Mouse (Mus musculus) forebrain, postnatal 0 days (tissue): ENCODE measurements around the gene Ccdc69. TPM values are rescaled to one million over a fixed set of nuclear protein-coding genes. Genes with fewer than 3 reads are reported as not detected.
A peak's percentile ranks its signal among the peaks of the same experiment; 100 is the strongest.

Experiments used
- ATAC-seq: fragments of 200-750 bp; cut with Nextera tagmentation; 2 replicates; pipeline ENCODE4 v1.8.0; 2017; ENCODE audit warnings: mild to moderate bottlenecking, moderate library complexity
- DNase-seq: peaks from one replicate; pipeline ENCODE4 v3.0.0-alpha.2; 2015
- H3K27ac ChIP-seq: fragments of 300-500 bp; sonication (generic); 2 replicates; pipeline ENCODE4 v1.5.1; 2014; ENCODE audit warnings: low read depth, mild to moderate bottlenecking, antibody characterized with exemption, low read length, moderate library complexity, mixed read lengths
- H3K27me3 ChIP-seq: fragments of 300-500 bp; sonication (generic); 2 replicates; pipeline ENCODE4 v1.6.1; 2014; ENCODE audit warnings: mild to moderate bottlenecking, low read length, mixed read lengths; ENCODE audit not compliant: insufficient read depth
- H3K36me3 ChIP-seq: fragments of 300-500 bp; sonication (generic); 2 replicates; pipeline ENCODE4 v1.6.1; 2014; ENCODE audit warnings: mild to moderate bottlenecking, moderate library complexity; ENCODE audit not compliant: insufficient read depth
- H3K4me1 ChIP-seq: fragments of 300-500 bp; sonication (generic); 2 replicates; pipeline ENCODE4 v1.6.1; 2014; ENCODE audit warnings: antibody characterized with exemption; ENCODE audit not compliant: insufficient read depth
- H3K4me2 ChIP-seq: fragments of 300-500 bp; sonication (generic); 2 replicates; pipeline ENCODE4 v1.6.1; 2014; ENCODE audit warnings: low read depth, mild to moderate bottlenecking, moderate library complexity
- H3K4me3 ChIP-seq: fragments of 300-500 bp; sonication (generic); 2 replicates; pipeline ENCODE4 v1.5.1; 2014; ENCODE audit warnings: low read depth, low read length, mixed read lengths
- H3K9ac ChIP-seq: fragments of 300-500 bp; sonication (generic); 2 replicates; pipeline ENCODE4 v1.6.1; 2014; ENCODE audit warnings: mild to moderate bottlenecking
- H3K9me3 ChIP-seq: fragments of 300-500 bp; sonication (generic); 2 replicates; pipeline ENCODE4 v1.6.1; 2016; ENCODE audit warnings: low read length
- CTCF ChIP-seq: sonication (generic); IDR thresholded peaks from 2 replicates; pipeline ENCODE4 v1.5.1; 2016; ENCODE audit warnings: antibody characterized with exemption, control low read depth, low read depth
- WGBS: fragments of 180-500 bp; shearing (Covaris S2); extraction: QIAGEN DNeasy Blood & Tissue Kit; methylation state at CpG from one replicate; pipeline ENCODE4 v1.1.7; 2014; 5-methylcytosine and 5-hydroxymethylcytosine counted together
- polyA plus RNA-seq: library from polyadenylated mRNA; unstranded; fragments of >200 nt; fragmentation: Nextera tagmentation; extraction: Ambion mirVana; gene quantifications from 2 replicates; pipeline ENCODE4 v1.2.1, GENCODE M21; 2015
- total RNA-seq: library from RNA; depleted of rRNA; stranded (reverse); fragments of >200 nt; gene quantifications from 2 replicates; pipeline ENCODE4 v1.2.3, GENCODE M21; 2014

Ccdc69 gene
- total and polyA plus RNA-seq, 2 experiments from 2014 or later = 0.18 to 0.48 TPM

GRCm38 (mm10) chr11:55103229-55103628 lies 25.3 kb upstream of the Ccdc69 start:
- DNase-seq (no peak), ATAC-seq (no peak)
- Histone ChIP-seq H3K4me1 (peaks cover 14% of the 10 kb centered on the region), H3K9ac (no peak overlapping the region), H3K27ac (no peak overlapping the region), H3K4me2 (no peak overlapping the region), H3K9me3 (no peaks in the 10 kb centered on the region), H3K27me3 (no peaks in the 10 kb centered on the region), H3K4me3 (no peak overlapping the region), H3K36me3 (peaks cover 25% of the 10 kb centered on the region)
- TF ChIP-seq CTCF = no peak
- WGBS = 57% methylated on average over 3 of the region's 3 CpGs

GRCm38 (mm10) chr11:55102015-55102414 lies 24.1 kb upstream of the Ccdc69 start:
- DNase-seq (no peak), ATAC-seq (no peak)
- WGBS = 86% methylated on average over 3 of the region's 3 CpGs
- H3K27me3 ChIP-seq = no peaks in the 10 kb centered on the region
- no peak overlapping the region for H3K4me3 ChIP-seq
- H3K4me2 ChIP-seq = no peak overlapping the region
- H3K36me3 ChIP-seq = peaks cover 21% of the 10 kb centered on the region
- no peak overlapping the region for H3K9ac ChIP-seq
- H3K9me3 ChIP-seq = no peaks in the 10 kb centered on the region
- TF ChIP-seq CTCF = no peak
- peaks cover 14% of the 10 kb centered on the region for H3K4me1 ChIP-seq
- no peak overlapping the region for H3K27ac ChIP-seq

- Histone ChIP-seq H3K27me3 (no peaks in the 10 kb centered on the region), H3K36me3 (peaks cover 8% of the 10 kb centered on the region; the same call in 1 of the 2 replicates), H3K27ac (no peak overlapping the region), H3K9me3 (no peaks in the 10 kb centered on the region), H3K4me1 (peaks cover 14% of the 10 kb centered on the region), H3K4me2 (no peak overlapping the region), H3K4me3 (no peak overlapping the region), H3K9ac (no peak overlapping the region)
- ATAC-seq (no peak), DNase-seq (no peak)
- no peak for TF ChIP-seq CTCF
- WGBS = 27% methylated on average over 4 of the region's 4 CpGs
Measured at GRCm38 (mm10) chr11:55099868-55100267, 21.9 kb upstream of the Ccdc69 start.

- WGBS = 92% methylated on average over 8 of the region's 8 CpGs
- Histone ChIP-seq H3K4me2 (peak overlapping the region; percentile 62; the same call in 1 of the 2 replicates), H3K27ac (no peak overlapping the region), H3K4me1 (peaks cover 14% of the 10 kb centered on the region), H3K9me3 (no peaks in the 10 kb centered on the region), H3K4me3 (peak overlapping the region; percentile 53; the same call in 1 of the 2 replicates), H3K36me3 (peaks cover 6% of the 10 kb centered on the region; the same call in 1 of the 2 replicates), H3K9ac (no peak overlapping the region), H3K27me3 (no peaks in the 10 kb centered on the region)
- DNase-seq (no peak), ATAC-seq (no peak)
- no peak for TF ChIP-seq CTCF
Measured at GRCm38 (mm10) chr11:55099019-55099771, 21.3 kb upstream of the Ccdc69 start.

- Histone ChIP-seq H3K9me3 (no peaks in the 10 kb centered on the region), H3K4me1 (peaks cover 14% of the 10 kb centered on the region), H3K36me3 (no peaks in the 10 kb centered on the region), H3K9ac (peak overlapping the region; percentile 78), H3K27me3 (no peaks in the 10 kb centered on the region), H3K4me3 (peak overlapping the region; percentile 53), H3K27ac (peak overlapping the region; percentile 80), H3K4me2 (peak overlapping the region; percentile 62)
- WGBS = 13% methylated on average over 24 of the region's 24 CpGs
- TF ChIP-seq CTCF = no peak
- peak; percentile 53 for ATAC-seq
- DNase-seq = no peak
Measured at GRCm38 (mm10) chr11:55098189-55098915, 20.4 kb upstream of the Ccdc69 start.

GRCm38 (mm10) chr11:55097463-55098188 lies 19.7 kb upstream of the Ccdc69 start, which contains the start of gene Gm2a:
Gm2a (plus strand) TSS chr11:55098115.
- peak; percentile 95 for ATAC-seq
- Histone ChIP-seq H3K4me3 (peak within 1 kb of the TSS; percentile 53), H3K4me1 (peaks cover 14% of the 10 kb centered on the region), H3K27me3 (no peaks in the 10 kb centered on the region), H3K36me3 (no peaks in the 10 kb centered on the region), H3K27ac (peak within 1 kb of the TSS; percentile 80), H3K9me3 (no peaks in the 10 kb centered on the region), H3K4me2 (peak within 1 kb of the TSS; percentile 62), H3K9ac (peak within 1 kb of the TSS; percentile 78)
- WGBS = 3% methylated on average over 45 of the region's 45 CpGs
- peak; percentile 95 for DNase-seq
- TF ChIP-seq CTCF = no peak
